Mouse (Mus musculus) mouse trophoblast stem cell (cell line): Measurements from ENCODE around the gene Clasp2.
"Not testable (repeated sequence)": the region's sequence is repeated elsewhere in the genome, so short reads cannot be mapped to it uniquely, and the experiment has no call there.

ENCODE experiments used
- in situ Hi-C, 2 experiments: fragments of 300-500 bp; cut with MseI, MboI; formaldehyde crosslinking; loops; 2 replicates in 1 of 2; 3 replicates in 1 of 2; pipeline ENCODE4 v1.15.1; 2025

The Clasp2 gene

GRCm38 (mm10) chr9:113755888-113756719 is 14.8 kb downstream of the Clasp2 start:
- in situ Hi-C loops = no loop called here

- in situ Hi-C loops = no loop called here
Observed at GRCm38 (mm10) chr9:113758472-113758871, 17.2 kb downstream of the Clasp2 start.

- in situ Hi-C loops = no loop called here
Observed at GRCm38 (mm10) chr9:113759684-113760083, 18.4 kb downstream of the Clasp2 start.

- in situ Hi-C loops = no loop called here
Observed at GRCm38 (mm10) chr9:113762389-113762788, 21.1 kb downstream of the Clasp2 start.

- in situ Hi-C loops = no loop called here
Observed at GRCm38 (mm10) chr9:113763123-113763522, 21.9 kb downstream of the Clasp2 start.

- in situ Hi-C loops = no loop called here
Observed at GRCm38 (mm10) chr9:113770640-113771039, 29.4 kb downstream of the Clasp2 start.

GRCm38 (mm10) chr9:113780863-113781262 is 39.6 kb downstream of the Clasp2 start:
- in situ Hi-C loops = no loop called here

GRCm38 (mm10) chr9:113782362-113783005 is 41.2 kb downstream of the Clasp2 start:
- in situ Hi-C loops = no loop called here

GRCm38 (mm10) chr9:113783674-113784073 is 42.4 kb downstream of the Clasp2 start:
- in situ Hi-C loops = no loop called here

GRCm38 (mm10) chr9:113789283-113789682 is 48.0 kb downstream of the Clasp2 start:
- in situ Hi-C loops = not testable (repeated sequence)

- in situ Hi-C loops = no loop called here
Observed at GRCm38 (mm10) chr9:113792651-113793512, 51.6 kb downstream of the Clasp2 start.

- in situ Hi-C loops = no loop called here
Observed at GRCm38 (mm10) chr9:113793513-113793905, 52.2 kb downstream of the Clasp2 start.

GRCm38 (mm10) chr9:113793966-113794365 is 52.7 kb downstream of the Clasp2 start:
- in situ Hi-C loops = no loop called here

- in situ Hi-C loops = no loop called here
Observed at GRCm38 (mm10) chr9:113797206-113797605, 55.9 kb downstream of the Clasp2 start.

GRCm38 (mm10) chr9:113800671-113801070 is 59.4 kb downstream of the Clasp2 start:
- in situ Hi-C loops = no loop called here

GRCm38 (mm10) chr9:113802734-113803133 is 61.5 kb downstream of the Clasp2 start:
- in situ Hi-C loops = no loop called here

- in situ Hi-C loops = no loop called here
Observed at GRCm38 (mm10) chr9:113803751-113804150, 62.5 kb downstream of the Clasp2 start.

- in situ Hi-C loops = no loop called here
Observed at GRCm38 (mm10) chr9:113805359-113805758, 64.1 kb downstream of the Clasp2 start.

GRCm38 (mm10) chr9:113811327-113811726 is 70.1 kb downstream of the Clasp2 start:
- in situ Hi-C loops = no loop called here

- in situ Hi-C loops = no loop called here
Observed at GRCm38 (mm10) chr9:113811957-113812670, 70.8 kb downstream of the Clasp2 start.

GRCm38 (mm10) chr9:113812671-113813001 is 71.4 kb downstream of the Clasp2 start:
- in situ Hi-C loops = no loop called here

- in situ Hi-C loops = no loop called here
Observed at GRCm38 (mm10) chr9:113813086-113813485, 71.8 kb downstream of the Clasp2 start.
